Mouse (Mus musculus) heart, postnatal 10 days (tissue): ENCODE results near the gene Dchs2. TPM values are rescaled to one million over a fixed set of nuclear protein-coding genes. Genes with fewer than 3 reads are reported as not detected.
A peak's percentile ranks its signal among the peaks of the same experiment; 100 is the strongest.

Experiments used
- DNase-seq, 2 experiments: peaks; one replicate each; pipeline ENCODE4 v3.0.0; 2021
- intact Hi-C: fragments of 180-260 bp; cut with DNase I; formaldehyde crosslinking; loops from one replicate; pipeline ENCODE4 v1.15.1; 2025
- total RNA-seq, 2 experiments: library from RNA; stranded (reverse); gene quantifications; 2 replicates each; pipeline ENCODE4 v1.2.3; 2021

The Dchs2 gene
- total RNA-seq, 2 experiments from 2014 or later, result 1.3 to 1.4 TPM

- DNase-seq, result no peak
- intact Hi-C loops, result no loop called here
These were observed 107.3 kb downstream of the Dchs2 start for GRCm38 (mm10) chr3:83235061-83235460.

GRCm38 (mm10) chr3:83246536-83246935 lies 118.8 kb downstream of the Dchs2 start:
- intact Hi-C loops, result no loop called here
- DNase-seq, result no peak

GRCm38 (mm10) chr3:83250001-83250545 lies 122.3 kb downstream of the Dchs2 start:
- intact Hi-C loops, result no loop called here
- DNase-seq, result no peak

- DNase-seq, result no peak
- intact Hi-C loops, result no loop called here
These were observed 124.2 kb downstream of the Dchs2 start for GRCm38 (mm10) chr3:83251899-83252298.

GRCm38 (mm10) chr3:83259421-83259820 lies 131.7 kb downstream of the Dchs2 start:
- intact Hi-C loops, result no loop called here
- no peak for DNase-seq

- no peak for DNase-seq
- intact Hi-C loops, result no loop called here
These were observed 138.3 kb downstream of the Dchs2 start for GRCm38 (mm10) chr3:83266009-83266408.

GRCm38 (mm10) chr3:83270228-83270627 lies 142.5 kb downstream of the Dchs2 start:
- intact Hi-C loops, result loop anchor here (5.0 kb wide), 1 partner anchor 143 kb away; the partner anchor contains the start of gene Dchs2
- DNase-seq, result no peak

GRCm38 (mm10) chr3:83270982-83271381 lies 143.2 kb downstream of the Dchs2 start:
- intact Hi-C loops, result loop anchor here (5.0 kb wide), 1 partner anchor 144 kb away; the partner anchor contains the start of gene Dchs2
- no peak for DNase-seq

GRCm38 (mm10) chr3:83273555-83274244 lies 146.0 kb downstream of the Dchs2 start:
- intact Hi-C loops, result loop anchor here (1.0 to 5.0 kb wide), 2 partner anchors 146 to 163 kb away; partner anchors contain the start of gene Dchs2
- peak; percentile 71 to 83 for DNase-seq

- intact Hi-C loops, result loop anchor here (1.0 kb wide), 1 partner anchor 276 kb away; no protein-coding TSS in a partner anchor
- DNase-seq, result no peak
These were observed 148.0 kb downstream of the Dchs2 start for GRCm38 (mm10) chr3:83275703-83276102.

- no peak for DNase-seq
- intact Hi-C loops, result loop anchor here (10.0 kb wide), 1 partner anchor 611 kb away; no protein-coding TSS in a partner anchor
These were observed 156.1 kb downstream of the Dchs2 start for GRCm38 (mm10) chr3:83283882-83284281.

GRCm38 (mm10) chr3:83286975-83287405 lies 159.2 kb downstream of the Dchs2 start:
- intact Hi-C loops, result loop anchor here (2.0 to 10.0 kb wide), 4 partner anchors 314 to 608 kb away; no protein-coding TSS in a partner anchor

GRCm38 (mm10) chr3:83288118-83288840 lies 160.5 kb downstream of the Dchs2 start:
- no peak for DNase-seq
- intact Hi-C loops, result loop anchor here (10.0 kb wide), 1 partner anchor 607 kb away; no protein-coding TSS in a partner anchor

More at GRCm38 (mm10) chr3:83286975-83287405, 159.2 kb downstream of the Dchs2 start:
- DNase-seq, result peak; percentile 70 to 74

GRCm38 (mm10) chr3:83290482-83290881 lies 162.7 kb downstream of the Dchs2 start:
- DNase-seq, result no peak
- intact Hi-C loops, result no loop called here

- intact Hi-C loops, result no loop called here
- no peak for DNase-seq
These were observed 163.2 kb downstream of the Dchs2 start for GRCm38 (mm10) chr3:83290953-83291352.

GRCm38 (mm10) chr3:83299783-83300382 lies 172.1 kb downstream of the Dchs2 start:
- DNase-seq, result no peak
- intact Hi-C loops, result loop anchor here (5.0 kb wide), 1 partner anchor 462 kb away; no protein-coding TSS in a partner anchor

GRCm38 (mm10) chr3:83303876-83304275 lies 176.1 kb downstream of the Dchs2 start:
- intact Hi-C loops, result loop anchor here (5.0 kb wide), 1 partner anchor 458 kb away; no protein-coding TSS in a partner anchor
- DNase-seq, result peak in 1 of 2 experiments; percentile 13

GRCm38 (mm10) chr3:83345928-83346327 lies 218.2 kb downstream of the Dchs2 start:
- intact Hi-C loops, result no loop called here
- DNase-seq, result no peak

- DNase-seq, result no peak
- intact Hi-C loops, result no loop called here
These were observed 240.8 kb downstream of the Dchs2 start for GRCm38 (mm10) chr3:83368500-83369068.

- intact Hi-C loops, result no loop called here
These were observed 242.1 kb downstream of the Dchs2 start for GRCm38 (mm10) chr3:83369871-83370270.

More at GRCm38 (mm10) chr3:83369871-83370270, 242.1 kb downstream of the Dchs2 start:
- DNase-seq, result no peak
